Mouse (Mus musculus): ENCODE data around the gene Defa23.
"Not testable (repeated sequence)": the region's sequence is repeated elsewhere in the genome, so short reads cannot be mapped to it uniquely, and the experiment has no call there.

The Defa23 gene

GRCm38 (mm10) chr8:21054747-21055146 is at the start of gene Defa23:
TSS of gene Defa23 (plus strand) at chr8:21055047.
- DNase-seq (ENCODE audit: low read depth, low spot score), result not testable (repeated sequence)

- no peak for DNase-seq (ENCODE audit: low read depth, low spot score)
Measured at GRCm38 (mm10) chr8:21006801-21007200, 48.0 kb upstream of the Defa23 start.

- DNase-seq (ENCODE audit: low read depth, low spot score), result not testable (repeated sequence)
Measured at GRCm38 (mm10) chr8:21008578-21008977, 46.3 kb upstream of the Defa23 start.

GRCm38 (mm10) chr8:21010548-21010947 is 44.3 kb upstream of the Defa23 start:
- not testable (repeated sequence) for DNase-seq (ENCODE audit: low read depth, low spot score)

GRCm38 (mm10) chr8:21025245-21025644 is 29.6 kb upstream of the Defa23 start, which contains the start of gene Defa21:
TSS of gene Defa21 (plus strand) at chr8:21025545.
- DNase-seq (ENCODE audit: low read depth, low spot score), result not testable (repeated sequence)

GRCm38 (mm10) chr8:21064738-21065137 is 9.9 kb downstream of the Defa23 start, which contains the start of gene Defa35:
TSS of gene Defa35 (plus strand) at chr8:21065038.
- not testable (repeated sequence) for DNase-seq (ENCODE audit: low read depth, low spot score)

- DNase-seq (ENCODE audit: low read depth, low spot score), result not testable (repeated sequence)
Measured at GRCm38 (mm10) chr8:21084142-21084541, 29.3 kb downstream of the Defa23 start, which contains the start of gene Defa25. TSS of gene Defa25 (plus strand) at chr8:21084442.

- DNase-seq (ENCODE audit: low read depth, low spot score), result peak; percentile 16
Measured at GRCm38 (mm10) chr8:21093106-21093505, 38.3 kb downstream of the Defa23 start.

- not testable (repeated sequence) for DNase-seq (ENCODE audit: low read depth, low spot score)
Measured at GRCm38 (mm10) chr8:21095950-21096349, 41.1 kb downstream of the Defa23 start, which contains the start of gene Gm14851. TSS of gene Gm14851 (minus strand) at chr8:21096050.

Measured in WW6 (cell line).